Mouse (Mus musculus): ENCODE data around the gene Kirrel2. TPM values are rescaled to one million over a fixed set of nuclear protein-coding genes. Genes with fewer than 3 reads are reported as not detected.

The Kirrel2 gene
- total RNA-seq, 2 experiments from 2014 or later, result not detected

GRCm38 (mm10) chr7:30419561-30420499, 37.7 kb downstream of the Kirrel2 start, which contains the start of gene Hcst:
TSS of gene Hcst (minus strand) at chr7:30419854.
- ATAC-seq (replicated peaks; ENCODE audit: poor library complexity), result peak; percentile 47

GRCm38 (mm10) chr7:30417856-30418255, 39.6 kb downstream of the Kirrel2 start:
- ATAC-seq (replicated peaks; ENCODE audit: poor library complexity), result peak; percentile 20

- ATAC-seq (replicated peaks; ENCODE audit: poor library complexity), result peak; percentile 66
These were observed 43.9 kb downstream of the Kirrel2 start, which contains the start of gene Tyrobp for GRCm38 (mm10) chr7:30413596-30413995. TSS of gene Tyrobp (plus strand) at chr7:30413760.

DNA sequence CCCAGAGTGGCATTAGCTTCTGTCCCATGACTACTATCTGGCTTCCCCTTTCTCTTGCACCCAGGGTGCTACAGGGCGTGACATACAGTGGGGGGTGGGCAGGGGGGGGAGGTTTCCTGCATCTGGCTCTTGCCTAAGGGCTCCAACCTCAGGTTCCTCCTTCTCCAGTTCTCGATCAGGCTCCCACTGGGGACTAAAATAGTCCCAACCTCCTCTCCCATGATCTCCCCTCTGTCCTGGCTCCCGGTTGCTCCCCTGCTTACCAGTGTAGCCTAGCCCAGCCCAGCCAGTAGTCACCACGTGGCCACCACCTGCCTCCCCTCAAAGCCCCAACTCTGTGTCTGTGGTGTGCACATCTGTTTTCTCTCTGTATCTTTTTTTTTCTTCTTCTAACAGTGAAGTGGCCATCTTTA, 44.7 kb downstream of the Kirrel2 start:
- ATAC-seq (replicated peaks; ENCODE audit: poor library complexity), result peak; percentile 78

- no peak; the same call in 1 of the 2 replicates for ATAC-seq (replicated peaks; ENCODE audit: poor library complexity)
These were observed 46.5 kb downstream of the Kirrel2 start for GRCm38 (mm10) chr7:30411023-30411422.

GRCm38 (mm10) chr7:30409789-30410188, 47.7 kb downstream of the Kirrel2 start:
- ATAC-seq (replicated peaks; ENCODE audit: poor library complexity), result no peak

GRCm38 (mm10) chr7:30408639-30409038, 48.9 kb downstream of the Kirrel2 start:
- ATAC-seq (replicated peaks; ENCODE audit: poor library complexity), result no peak

GRCm38 (mm10) chr7:30402343-30402742, 55.1 kb downstream of the Kirrel2 start:
- ATAC-seq (replicated peaks; ENCODE audit: poor library complexity), result no peak

GRCm38 (mm10) chr7:30399671-30400070, 57.8 kb downstream of the Kirrel2 start:
- ATAC-seq (replicated peaks; ENCODE audit: poor library complexity), result no peak

Other genes starting within 250 kb of the Kirrel2 start
Only the 30 nearest of the 34 such genes appear.
- gene Thap8, start 177.6 kb downstream of the Kirrel2 start, total RNA-seq (2015), result 0.39 TPM in 1 of 2 replicates, not detected in the other
- gene Thap8, start 177.6 kb downstream of the Kirrel2 start, total RNA-seq (2017), result 0.33 and 0.34 TPM in 2 replicates
- gene Wdr62, start 177.3 kb downstream of the Kirrel2 start, total RNA-seq (2015), result 14.7 and 22.8 TPM in 2 replicates
- 7.8 and 11.5 TPM in 2 replicates for gene Wdr62, start 177.3 kb downstream of the Kirrel2 start, total RNA-seq (2017)
- not detected in 2 replicates for gene Clip3, start 166.0 kb downstream of the Kirrel2 start, total RNA-seq (2015)
- not detected in 2 replicates for gene Clip3, start 166.0 kb downstream of the Kirrel2 start, total RNA-seq (2017)
- gene Alkbh6, start 149.0 kb downstream of the Kirrel2 start, total RNA-seq (2015), result 17.8 and 21.9 TPM in 2 replicates
- 34.2 and 41.8 TPM in 2 replicates for gene Alkbh6, start 149.0 kb downstream of the Kirrel2 start, total RNA-seq (2017)
- gene Syne4, start 142.9 kb downstream of the Kirrel2 start, total RNA-seq (2015), result 0.24 and 0.25 TPM in 2 replicates
- gene Syne4, start 142.9 kb downstream of the Kirrel2 start, total RNA-seq (2017), result 2.0 TPM in 1 of 2 replicates, not detected in the other
- gene E130208F15Rik, start 135.9 kb downstream of the Kirrel2 start, total RNA-seq (2015), result 0.47 TPM in 1 of 2 replicates, not detected in the other
- gene E130208F15Rik, start 135.9 kb downstream of the Kirrel2 start, total RNA-seq (2017), result 1.6 and 2.0 TPM in 2 replicates
- 7.6 and 9.0 TPM in 2 replicates for gene Sdhaf1, start 133.8 kb downstream of the Kirrel2 start, total RNA-seq (2015)
- 10.5 and 11.7 TPM in 2 replicates for gene Sdhaf1, start 133.8 kb downstream of the Kirrel2 start, total RNA-seq (2017)
- not detected in 2 replicates for gene Lrfn3, start 94.9 kb downstream of the Kirrel2 start, total RNA-seq (2015)
- gene Lrfn3, start 94.9 kb downstream of the Kirrel2 start, total RNA-seq (2017), result not detected in 2 replicates
- 406 and 473 TPM in 2 replicates for gene Tyrobp, start 43.9 kb downstream of the Kirrel2 start, total RNA-seq (2015)
- gene Tyrobp, start 43.9 kb downstream of the Kirrel2 start, total RNA-seq (2017), result 229 and 322 TPM in 2 replicates
- 28.1 and 30.3 TPM in 2 replicates for gene Hcst, start 37.8 kb downstream of the Kirrel2 start, total RNA-seq (2015)
- 10.0 and 12.7 TPM in 2 replicates for gene Hcst, start 37.8 kb downstream of the Kirrel2 start, total RNA-seq (2017)
- gene Nfkbid, start 36.0 kb downstream of the Kirrel2 start, total RNA-seq (2015), result 14.1 and 24.0 TPM in 2 replicates
- gene Nfkbid, start 36.0 kb downstream of the Kirrel2 start, total RNA-seq (2017), result 5.3 and 13.7 TPM in 2 replicates
- not detected in 2 replicates for gene Aplp1, start 12.2 kb downstream of the Kirrel2 start, total RNA-seq (2015)
- not detected in 2 replicates for gene Aplp1, start 12.2 kb downstream of the Kirrel2 start, total RNA-seq (2017)
- 0.27 TPM in 1 of 2 replicates, not detected in the other for gene Nphs1, start 625 bp upstream of the Kirrel2 start, total RNA-seq (2015)
- 0.58 and 0.95 TPM in 2 replicates for gene Nphs1, start 625 bp upstream of the Kirrel2 start, total RNA-seq (2017)
- not detected in 2 replicates for gene Prodh2, start 35.9 kb upstream of the Kirrel2 start, total RNA-seq (2015)
- gene Prodh2, start 35.9 kb upstream of the Kirrel2 start, total RNA-seq (2017), result not detected in 2 replicates
- 4.5 and 5.8 TPM in 2 replicates for gene Arhgap33, start 77.4 kb upstream of the Kirrel2 start, total RNA-seq (2015)
- gene Arhgap33, start 77.4 kb upstream of the Kirrel2 start, total RNA-seq (2017), result 1.4 and 2.0 TPM in 2 replicates
- 11.7 and 12.2 TPM in 2 replicates for gene Hspb6, start 94.5 kb upstream of the Kirrel2 start, total RNA-seq (2015)
- gene Hspb6, start 94.5 kb upstream of the Kirrel2 start, total RNA-seq (2017), result 3.5 and 4.4 TPM in 2 replicates
- 11.5 and 16.3 TPM in 2 replicates for gene Proser3, start 94.6 kb upstream of the Kirrel2 start, total RNA-seq (2015)
- gene Proser3, start 94.6 kb upstream of the Kirrel2 start, total RNA-seq (2017), result 1.8 and 4.7 TPM in 2 replicates
- gene Lin37, start 102.1 kb upstream of the Kirrel2 start, total RNA-seq (2015), result 54.8 and 67.5 TPM in 2 replicates
- gene Lin37, start 102.1 kb upstream of the Kirrel2 start, total RNA-seq (2017), result 27.2 and 39.8 TPM in 2 replicates
- 21.4 and 23.4 TPM in 2 replicates for gene U2af1l4, start 105.6 kb upstream of the Kirrel2 start, total RNA-seq (2015)
- 86.9 and 96.7 TPM in 2 replicates for gene U2af1l4, start 105.6 kb upstream of the Kirrel2 start, total RNA-seq (2017)
- 2.2 and 3.7 TPM in 2 replicates for gene Gm49396, start 105.7 kb upstream of the Kirrel2 start, total RNA-seq (2015)
- 3.4 and 3.9 TPM in 2 replicates for gene Gm49396, start 105.7 kb upstream of the Kirrel2 start, total RNA-seq (2017)
- 181 and 202 TPM in 2 replicates for gene Psenen, start 105.9 kb upstream of the Kirrel2 start, total RNA-seq (2015)
- 150 and 154 TPM in 2 replicates for gene Psenen, start 105.9 kb upstream of the Kirrel2 start, total RNA-seq (2017)
- gene Igflr1, start 107.7 kb upstream of the Kirrel2 start, total RNA-seq (2015), result 7.2 and 9.2 TPM in 2 replicates
- not detected in 2 replicates for gene Igflr1, start 107.7 kb upstream of the Kirrel2 start, total RNA-seq (2017)
- 72.2 and 99.8 TPM in 2 replicates for gene Kmt2b, start 131.0 kb upstream of the Kirrel2 start, total RNA-seq (2015)
- gene Kmt2b, start 131.0 kb upstream of the Kirrel2 start, total RNA-seq (2017), result 11.7 and 14.5 TPM in 2 replicates
- gene Zbtb32, start 141.2 kb upstream of the Kirrel2 start, total RNA-seq (2015), result not detected in 2 replicates
- not detected in 2 replicates for gene Zbtb32, start 141.2 kb upstream of the Kirrel2 start, total RNA-seq (2017)
- 0.61 and 1.3 TPM in 2 replicates for gene Upk1a, start 155.2 kb upstream of the Kirrel2 start, total RNA-seq (2015)
- 0.14 TPM in 1 of 2 replicates, not detected in the other for gene Upk1a, start 155.2 kb upstream of the Kirrel2 start, total RNA-seq (2017)
- 325 and 346 TPM in 2 replicates for gene Cox6b1, start 168.5 kb upstream of the Kirrel2 start, total RNA-seq (2015)
- 428 and 592 TPM in 2 replicates for gene Cox6b1, start 168.5 kb upstream of the Kirrel2 start, total RNA-seq (2017)
- gene Etv2, start 178.2 kb upstream of the Kirrel2 start, total RNA-seq (2015), result not detected in 2 replicates
- gene Etv2, start 178.2 kb upstream of the Kirrel2 start, total RNA-seq (2017), result not detected in 2 replicates
- gene Rbm42, start 192.6 kb upstream of the Kirrel2 start, total RNA-seq (2015), result 43.9 and 52.2 TPM in 2 replicates
- gene Rbm42, start 192.6 kb upstream of the Kirrel2 start, total RNA-seq (2017), result 36.7 and 39.9 TPM in 2 replicates
- 31.0 and 31.3 TPM in 2 replicates for gene Haus5, start 207.3 kb upstream of the Kirrel2 start, total RNA-seq (2015)
- gene Haus5, start 207.3 kb upstream of the Kirrel2 start, total RNA-seq (2017), result 21.5 and 28.7 TPM in 2 replicates
- not detected in 2 replicates for gene Pmis2, start 213.9 kb upstream of the Kirrel2 start, total RNA-seq (2015)
- not detected in 2 replicates for gene Pmis2, start 213.9 kb upstream of the Kirrel2 start, total RNA-seq (2017)

Measured in megakaryocyte progenitor cell, adult 5-6 weeks (primary cell).